Mouse (Mus musculus) kidney, adult 2 months (tissue): Measurements from ENCODE around the gene C1ra.

ENCODE experiments used
- CTCF ChIP-seq: fragments of 200-500 bp; conservative IDR thresholded peaks from 2 replicates; pipeline ENCODE4 v1.5.1; 2011; ENCODE audit warnings: low read depth, mild to moderate bottlenecking, control low read depth, low read length, moderate library complexity, mixed read lengths; ENCODE audit not compliant: insufficient read depth, insufficient read length
- POLR2A ChIP-seq: fragments of 200-500 bp; IDR thresholded peaks from one replicate; pipeline ENCODE4 v1.6.1; 2011; ENCODE audit warnings: low read depth, low read length, control low read depth

DNA sequence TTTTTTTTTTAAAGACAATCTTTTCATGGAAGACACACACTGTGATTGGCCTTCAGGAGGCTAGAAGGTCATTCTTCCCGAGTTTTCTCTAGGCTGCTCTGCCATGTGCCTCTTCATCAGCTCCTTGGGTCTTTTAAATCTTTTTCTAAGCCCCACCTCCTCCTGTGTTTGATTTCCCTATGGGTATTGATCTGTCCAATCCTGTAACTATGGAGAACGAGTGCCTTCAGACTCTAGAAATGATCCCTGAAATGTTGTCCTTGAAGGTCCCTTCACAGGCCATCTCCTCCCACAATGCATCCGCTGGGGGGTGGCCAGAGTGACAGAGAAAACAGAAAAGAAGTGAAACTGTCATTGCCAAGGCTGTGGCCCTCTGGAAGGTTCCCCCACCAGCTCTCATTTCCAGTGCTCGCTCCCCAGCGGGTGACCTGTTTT, 35.0 kb upstream of the C1ra start:
- TF ChIP-seq POLR2A (no peak), CTCF (no peak)
